Mouse (Mus musculus) liver, embryonic 16.5 days (tissue): ENCODE data around the gene Rnf115. TPM values are rescaled to one million over a fixed set of nuclear protein-coding genes. Genes with fewer than 3 reads are reported as not detected.
"Not testable (repeated sequence)": the region's sequence is repeated elsewhere in the genome, so short reads cannot be mapped to it uniquely, and the experiment has no call there.

Experiments
- ATAC-seq: fragments of 200-750 bp; cut with Nextera tagmentation; 2 replicates; pipeline ENCODE4 v1.8.0; 2017; ENCODE audit warnings: low read depth, mild to moderate bottlenecking, moderate number of reproducible peaks, moderate library complexity
- H3K27ac ChIP-seq: fragments of 300-500 bp; sonication (generic); 2 replicates; pipeline ENCODE4 v1.5.1; 2014; ENCODE audit warnings: mild to moderate bottlenecking, low read length
- H3K27me3 ChIP-seq: fragments of 300-500 bp; sonication (generic); 2 replicates; pipeline ENCODE4 v1.6.1; 2014; ENCODE audit warnings: low read depth, low read length, mixed read lengths; ENCODE audit not compliant: control insufficient read depth, insufficient read depth
- H3K36me3 ChIP-seq: fragments of 300-500 bp; sonication (generic); 2 replicates; pipeline ENCODE4 v1.6.1; 2014; ENCODE audit warnings: mild to moderate bottlenecking; ENCODE audit not compliant: control insufficient read depth, insufficient read depth
- H3K4me1 ChIP-seq: fragments of 300-500 bp; sonication (generic); 2 replicates; pipeline ENCODE4 v1.6.1; 2014; ENCODE audit warnings: low read depth, low read length, mixed read lengths; ENCODE audit not compliant: control insufficient read depth
- H3K4me2 ChIP-seq: fragments of 300-500 bp; sonication (generic); 2 replicates; pipeline ENCODE4 v1.6.1; 2014; ENCODE audit warnings: low read depth, low read length, mixed read lengths
- H3K4me3 ChIP-seq: fragments of 300-500 bp; sonication (generic); 2 replicates; pipeline ENCODE4 v1.5.1; 2014; ENCODE audit warnings: low read depth, mild to moderate bottlenecking, low read length
- H3K9ac ChIP-seq: fragments of 300-500 bp; sonication (generic); 2 replicates; pipeline ENCODE4 v1.6.1; 2014; ENCODE audit warnings: low read depth, low read length
- H3K9me3 ChIP-seq: fragments of 300-500 bp; sonication (generic); replicated peaks from 2 replicates; pipeline ENCODE4 v1.6.1; 2016; ENCODE audit warnings: low read length; ENCODE audit not compliant: control insufficient read depth
- WGBS: fragments of 180-500 bp; shearing (Covaris S2); extraction: QIAGEN DNeasy Blood & Tissue Kit; methylation state at CpG from one replicate; pipeline ENCODE4 v1.1.7; 2014; ENCODE audit not compliant: insufficient replicate concordance; 5-methylcytosine and 5-hydroxymethylcytosine counted together
- polyA plus RNA-seq: library from polyadenylated mRNA; unstranded; fragments of >200 nt; fragmentation: Nextera tagmentation; extraction: Ambion mirVana; gene quantifications from 2 replicates; pipeline ENCODE4 v1.2.1, GENCODE M21; 2015

The Rnf115 gene
- polyA plus RNA-seq, 1 experiment from 2014 or later = 24.9 TPM

DNA sequence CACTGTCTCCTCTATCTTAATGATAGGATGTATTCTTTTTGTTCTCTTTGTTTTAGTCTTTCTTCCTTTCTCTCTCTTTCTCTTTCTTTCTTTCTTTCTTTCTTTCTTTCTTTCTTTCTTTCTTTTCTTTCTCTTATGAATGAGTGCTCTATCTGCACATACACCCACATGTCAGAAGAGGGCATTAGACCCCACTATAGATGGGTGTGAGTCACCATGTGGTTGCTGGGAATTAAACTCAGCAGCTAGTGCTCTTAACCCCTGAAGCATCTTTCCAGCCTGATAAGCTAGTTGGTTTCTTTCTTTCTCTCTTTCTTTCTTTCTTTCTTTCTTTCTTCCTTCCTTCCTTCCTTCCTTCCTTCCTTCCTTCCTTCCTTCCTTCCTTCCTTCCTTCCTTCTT, 12.8 kb downstream of the Rnf115 start:
- not testable (repeated sequence) for H3K36me3 ChIP-seq, ATAC-seq, H3K27me3 ChIP-seq, H3K4me2 ChIP-seq, H3K9me3 ChIP-seq, H3K9ac ChIP-seq, H3K27ac ChIP-seq, H3K4me1 ChIP-seq, H3K4me3 ChIP-seq

DNA sequence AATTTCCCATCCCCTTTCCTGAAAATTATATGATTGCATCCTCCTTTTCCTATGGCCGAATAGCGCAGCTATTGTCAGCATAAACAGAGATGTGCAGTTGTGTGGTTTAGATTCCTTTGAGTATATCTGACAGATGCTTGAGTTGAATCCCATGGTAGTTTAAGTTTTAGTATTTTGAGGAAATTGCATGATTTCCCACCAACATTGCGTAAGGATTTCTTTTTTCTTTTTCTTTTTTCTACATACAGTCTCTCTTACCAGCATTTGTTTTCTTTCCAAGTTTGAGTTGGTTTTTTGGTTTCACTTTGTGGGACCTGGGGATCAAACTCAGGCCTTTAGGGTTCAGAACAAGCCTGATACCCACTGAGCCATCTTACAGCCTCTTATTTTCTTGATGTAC, 16.9 kb downstream of the Rnf115 start:
- Histone ChIP-seq H3K4me2 (no peak overlapping the region), H3K9me3 (no peaks in the 10 kb centered on the region), H3K4me3 (no peak overlapping the region), H3K27ac (no peak overlapping the region), H3K9ac (no peak overlapping the region), H3K36me3 (no peaks in the 10 kb centered on the region), H3K27me3 (no peaks in the 10 kb centered on the region), H3K4me1 (no peaks in the 10 kb centered on the region)
- ATAC-seq = no peak
- 85% methylated on average over 3 of the region's 3 CpGs for WGBS

DNA sequence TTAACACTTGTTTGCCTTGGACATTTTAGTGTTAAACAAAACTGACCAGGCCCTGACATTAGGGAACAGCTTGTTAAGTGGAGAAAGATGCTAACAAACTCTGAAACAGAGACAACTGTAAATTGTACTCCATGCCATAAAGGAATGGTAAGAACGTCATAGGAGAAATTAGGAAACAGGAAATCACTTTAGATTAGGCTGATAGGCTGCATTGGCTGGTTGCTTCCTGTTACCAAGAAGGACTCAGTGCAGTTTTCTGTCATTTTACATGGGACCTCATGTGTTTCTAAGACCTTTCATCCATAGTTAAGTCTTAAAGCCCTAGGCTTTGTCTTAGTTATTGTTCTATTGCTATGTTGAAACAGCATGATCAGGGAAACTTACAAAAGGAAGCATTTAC, 19.4 kb downstream of the Rnf115 start:
- 31% methylated on average over 1 of the region's 1 CpGs for WGBS
- H3K27ac ChIP-seq = no peak overlapping the region
- H3K9me3 ChIP-seq = no peaks in the 10 kb centered on the region
- ATAC-seq = no peak
- H3K27me3 ChIP-seq = no peaks in the 10 kb centered on the region
- no peaks in the 10 kb centered on the region for H3K36me3 ChIP-seq
- H3K9ac ChIP-seq = no peak overlapping the region
- H3K4me3 ChIP-seq = no peak overlapping the region
- H3K4me2 ChIP-seq = no peak overlapping the region
- no peaks in the 10 kb centered on the region for H3K4me1 ChIP-seq

DNA sequence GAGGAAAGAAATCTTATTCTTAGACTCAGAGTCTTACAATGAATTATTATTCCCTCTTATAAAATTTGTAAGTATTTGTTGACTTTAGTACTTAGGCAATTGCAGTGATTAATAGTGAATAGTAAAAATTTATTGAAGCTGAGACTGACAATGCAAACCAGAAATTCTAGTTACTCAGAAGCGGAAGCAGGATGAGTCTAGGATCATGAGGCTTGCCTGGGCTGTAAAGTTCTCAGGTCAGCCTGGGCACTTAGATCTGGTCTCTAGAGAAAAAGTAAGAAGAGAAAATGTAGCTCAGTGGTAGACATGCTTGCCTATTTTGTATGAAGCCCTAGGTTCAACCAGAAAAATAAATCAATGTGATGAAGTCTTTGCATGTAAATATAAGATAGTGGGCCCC, 28.5 kb downstream of the Rnf115 start:
- no peak overlapping the region for H3K4me3 ChIP-seq
- 88% methylated on average over 1 of the region's 1 CpGs for WGBS
- H3K9me3 ChIP-seq = no peaks in the 10 kb centered on the region
- no peak overlapping the region for H3K9ac ChIP-seq
- H3K4me1 ChIP-seq = no peaks in the 10 kb centered on the region
- no peak overlapping the region for H3K27ac ChIP-seq
- no peaks in the 10 kb centered on the region for H3K27me3 ChIP-seq
- H3K4me2 ChIP-seq = no peak overlapping the region
- H3K36me3 ChIP-seq = no peaks in the 10 kb centered on the region
- ATAC-seq = no peak

DNA sequence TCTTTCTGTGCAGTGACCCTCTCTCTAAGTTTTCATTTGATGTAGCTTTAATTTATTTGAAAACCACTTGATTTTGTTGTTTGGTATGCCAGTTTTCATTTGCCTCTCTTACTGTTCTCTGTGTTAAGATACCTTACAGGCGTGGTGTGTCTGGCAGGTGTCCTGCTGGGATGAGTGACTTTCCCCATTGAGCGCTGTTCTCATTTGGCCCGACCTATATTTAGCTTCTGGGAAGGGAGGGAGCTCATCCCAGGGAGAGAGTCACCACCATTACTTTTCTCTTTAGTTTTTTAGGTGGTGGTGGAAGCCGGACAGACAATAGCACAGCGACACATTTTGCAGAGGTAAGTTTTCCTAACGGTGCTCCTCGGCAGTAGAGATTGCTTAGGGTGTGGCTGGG, 30.2 kb downstream of the Rnf115 start:
- Histone ChIP-seq H3K9me3 (no peaks in the 10 kb centered on the region), H3K4me3 (no peak overlapping the region), H3K4me1 (no peaks in the 10 kb centered on the region), H3K27ac (no peak overlapping the region), H3K36me3 (no peaks in the 10 kb centered on the region), H3K4me2 (no peak overlapping the region), H3K27me3 (no peaks in the 10 kb centered on the region), H3K9ac (no peak overlapping the region)
- 69% methylated on average over 7 of the region's 7 CpGs for WGBS
- ATAC-seq = no peak

DNA sequence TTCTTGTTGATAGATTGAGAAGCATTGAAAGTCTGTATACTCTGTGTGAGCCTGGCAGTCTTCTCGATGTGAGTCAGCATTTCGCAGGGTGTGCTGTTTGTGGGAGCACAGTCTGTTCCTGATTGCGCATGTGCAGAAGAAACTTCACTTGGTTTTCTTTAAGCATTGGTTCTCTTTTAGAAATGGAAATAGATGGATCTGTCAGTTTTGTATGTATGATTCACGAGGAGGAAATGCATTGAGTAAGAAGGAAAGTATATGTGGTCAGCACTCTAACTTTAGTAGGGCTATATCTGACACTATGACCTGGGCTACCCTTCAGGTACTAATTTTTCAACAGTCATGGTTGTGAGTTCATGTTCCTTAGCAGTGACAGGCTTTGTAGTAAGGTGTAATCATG, 32.2 kb downstream of the Rnf115 start:
- WGBS = 42% methylated on average over 4 of the region's 4 CpGs
- H3K27ac ChIP-seq = no peak overlapping the region
- no peak overlapping the region for H3K9ac ChIP-seq
- ATAC-seq = no peak
- H3K27me3 ChIP-seq = no peaks in the 10 kb centered on the region
- no peaks in the 10 kb centered on the region for H3K36me3 ChIP-seq
- no peak overlapping the region for H3K4me2 ChIP-seq
- H3K4me1 ChIP-seq = no peaks in the 10 kb centered on the region
- no peaks in the 10 kb centered on the region for H3K9me3 ChIP-seq
- H3K4me3 ChIP-seq = no peak overlapping the region

DNA sequence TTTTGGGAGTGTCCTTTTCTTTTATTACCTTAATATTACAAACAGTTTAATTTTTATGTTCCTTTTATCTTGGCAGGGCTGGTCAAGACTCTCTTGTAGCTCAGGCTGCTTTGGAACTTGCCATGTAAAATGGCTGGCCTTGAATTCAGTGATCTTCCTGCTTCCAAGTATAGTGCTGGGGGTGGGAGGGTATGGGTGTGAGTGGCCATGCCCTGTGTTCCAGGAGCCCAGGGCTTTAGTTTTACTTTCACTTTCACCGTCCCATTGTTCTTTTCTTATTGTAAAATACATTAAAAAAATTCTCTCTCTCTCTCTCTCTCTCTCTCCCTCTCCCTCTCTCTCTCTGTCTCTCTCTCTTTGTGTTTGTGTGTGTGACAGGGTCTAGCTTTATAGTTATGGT, 37.1 kb downstream of the Rnf115 start:
- H3K27ac ChIP-seq = no peak overlapping the region
- H3K4me3 ChIP-seq = no peak overlapping the region
- H3K4me2 ChIP-seq = no peak overlapping the region
- no peaks in the 10 kb centered on the region for H3K36me3 ChIP-seq
- 48% methylated on average over 1 of the region's 1 CpGs for WGBS
- no peak for ATAC-seq
- no peaks in the 10 kb centered on the region for H3K27me3 ChIP-seq
- H3K4me1 ChIP-seq = no peaks in the 10 kb centered on the region
- no peaks in the 10 kb centered on the region for H3K9me3 ChIP-seq
- no peak overlapping the region for H3K9ac ChIP-seq

DNA sequence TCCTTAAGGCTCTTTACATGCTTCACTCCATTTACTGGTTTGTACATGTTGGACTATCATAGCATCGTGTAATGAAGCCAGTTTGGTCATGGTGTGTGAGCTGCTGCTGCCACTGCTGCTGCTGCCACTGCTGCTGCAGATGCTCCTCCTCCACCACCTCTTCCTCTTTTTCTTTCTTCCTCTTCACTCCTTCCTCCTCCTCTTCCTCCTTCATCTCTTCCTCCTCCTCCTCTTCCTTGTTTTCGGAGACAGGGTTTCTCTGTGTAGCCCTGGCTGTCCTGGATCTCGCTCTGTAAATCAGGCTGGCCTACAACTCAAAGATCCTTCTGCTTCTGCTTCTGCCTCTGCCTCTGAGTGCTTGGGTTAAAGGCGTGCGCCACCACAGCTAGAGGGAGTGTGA, 42.5 kb downstream of the Rnf115 start:
- no peak overlapping the region for H3K4me3 ChIP-seq
- no peak overlapping the region for H3K27ac ChIP-seq
- no peak overlapping the region for H3K4me2 ChIP-seq
- H3K36me3 ChIP-seq = no peaks in the 10 kb centered on the region
- H3K27me3 ChIP-seq = no peaks in the 10 kb centered on the region
- no peaks in the 10 kb centered on the region for H3K9me3 ChIP-seq
- no peak for ATAC-seq
- no peak overlapping the region for H3K9ac ChIP-seq
- peaks cover 2% of the 10 kb centered on the region; the same call in 1 of the 2 replicates for H3K4me1 ChIP-seq
- 56% methylated on average over 5 of the region's 5 CpGs for WGBS

DNA sequence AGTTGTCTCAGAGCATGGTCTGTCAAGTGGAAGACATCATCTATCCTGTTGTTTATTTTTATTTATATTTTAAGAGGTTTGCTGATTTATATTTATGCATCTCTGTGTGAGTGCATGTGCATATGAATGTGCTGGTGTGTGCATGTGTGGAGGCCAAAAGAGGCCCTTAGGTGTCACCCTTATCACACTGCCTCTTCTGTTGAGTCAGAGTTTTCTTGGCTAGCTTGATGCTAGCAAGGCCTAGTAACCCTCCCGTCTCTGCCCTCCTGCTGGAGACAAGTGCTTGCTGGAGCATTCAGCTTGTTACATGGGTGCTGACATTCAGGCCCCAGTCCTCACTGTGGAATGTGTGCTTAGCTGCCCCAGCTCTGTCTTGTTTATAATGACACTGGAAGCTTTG, 45.5 kb downstream of the Rnf115 start:
- Histone ChIP-seq H3K9ac (no peak overlapping the region), H3K27me3 (no peaks in the 10 kb centered on the region), H3K4me1 (peaks cover 2% of the 10 kb centered on the region; the same call in 1 of the 2 replicates), H3K4me3 (no peak overlapping the region), H3K36me3 (no peaks in the 10 kb centered on the region), H3K4me2 (no peak overlapping the region), H3K9me3 (no peaks in the 10 kb centered on the region), H3K27ac (no peak overlapping the region)
- WGBS = 23% methylated on average over 1 of the region's 1 CpGs
- ATAC-seq = 0 out of 2 replicates have a peak, but pooled peaks have one; percentile 43

DNA sequence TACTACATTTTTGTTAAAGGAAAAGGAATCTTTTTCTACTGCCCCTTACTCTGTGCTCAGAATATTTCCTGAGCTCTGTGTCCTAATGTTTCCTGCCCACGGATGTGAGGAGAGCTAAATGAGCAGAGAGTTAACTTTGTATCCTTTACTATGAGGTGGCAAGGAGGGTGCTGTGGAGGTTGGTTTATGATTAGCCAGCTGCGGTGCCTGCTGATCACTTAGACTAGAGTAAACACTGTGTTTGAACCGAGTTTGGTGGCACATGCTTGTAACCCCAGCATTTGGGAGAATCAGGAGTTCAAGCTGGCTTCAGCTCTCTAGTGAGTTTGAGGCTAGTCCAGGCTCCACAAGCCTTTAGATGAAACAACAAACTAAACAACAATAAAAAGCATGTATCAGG, 49.7 kb downstream of the Rnf115 start:
- WGBS = 62% methylated on average over 3 of the region's 3 CpGs
- peak; percentile 84 for ATAC-seq
- H3K4me2 ChIP-seq = no peak overlapping the region
- H3K36me3 ChIP-seq = no peaks in the 10 kb centered on the region
- H3K4me3 ChIP-seq = no peak overlapping the region
- H3K9me3 ChIP-seq = no peaks in the 10 kb centered on the region
- H3K4me1 ChIP-seq = peaks cover 2% of the 10 kb centered on the region; the same call in 1 of the 2 replicates
- H3K27ac ChIP-seq = no peak overlapping the region; the same call in 1 of the 2 replicates
- no peaks in the 10 kb centered on the region for H3K27me3 ChIP-seq
- H3K9ac ChIP-seq = no peak overlapping the region
